Comparison of ENCODE assay signal across 14 mouse cellular contexts in the genomic region with DNA sequence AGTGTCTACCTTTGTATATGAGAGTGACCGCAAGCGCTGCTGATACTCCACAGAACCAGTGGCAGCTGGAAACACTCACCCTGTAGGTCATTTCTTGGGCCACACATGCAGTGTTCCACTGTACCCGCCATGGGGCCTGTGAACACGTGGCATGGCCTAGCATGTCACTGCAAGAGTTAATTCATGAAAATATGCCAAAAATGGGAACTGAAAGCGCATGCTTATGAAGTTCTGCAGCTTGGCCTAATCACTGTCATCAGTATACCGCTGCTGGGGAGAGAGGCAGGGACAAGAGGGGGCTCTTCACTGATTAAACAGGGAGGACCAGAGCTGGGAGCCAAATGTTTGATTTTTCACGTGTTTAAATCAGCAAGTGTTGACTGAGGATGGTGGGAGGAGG.
DNase-seq lines count a peak whose midpoint lies in the region; ATAC-seq and TF ChIP-seq lines count a peak whose summit lies in the region.
"Had no signal": no experiment of that assay in that cellular context is flagged by ENCODE, and none has a peak within 500 bp of the region (broad histone marks: within the 10 kb centered on the region; RNA-seq: fewer than 3 reads in every experiment).

No protein-coding gene starts in this region.

- H3K4me1 ChIP-seq in heart, embryonic 15.5 days (replicated peaks) = peaks cover 46% of the 10 kb centered on the region
- peaks cover 14% of the 10 kb centered on the region; the same call in 1 of the 2 replicates for H3K4me1 ChIP-seq in lung, postnatal 0 days (ENCODE audit: insufficient read depth, low read depth, low read length)
- H3K4me1 ChIP-seq in forebrain, postnatal 0 days (ENCODE audit: insufficient read depth) = 0 out of 2 replicates have a peak, but pooled peaks cover 5% of the 10 kb centered on the region

- 66% methylated on average over 7 of the region's 7 CpGs for WGBS in heart, embryonic 15.5 days
- 39% methylated on average over 7 of the region's 7 CpGs for WGBS in lung, postnatal 0 days
- WGBS in forebrain, postnatal 0 days = 61% methylated on average over 7 of the region's 7 CpGs

- intact Hi-C loops in heart, postnatal 25 days (cut with DNase I) = no loop called here

- H3K9me3 ChIP-seq in heart, embryonic 15.5 days (replicated peaks) = no peaks in the 10 kb centered on the region
- no peaks in the 10 kb centered on the region for H3K9me3 ChIP-seq in lung, postnatal 0 days (ENCODE audit: low read length)
- H3K9me3 ChIP-seq in forebrain, postnatal 0 days (ENCODE audit: low read length) = no peaks in the 10 kb centered on the region

- H3K4me3 ChIP-seq in heart, embryonic 15.5 days = no peak overlapping the region
- H3K4me3 ChIP-seq in lung, postnatal 0 days (ENCODE audit: low read depth, low read length) = no peak overlapping the region
- H3K4me3 ChIP-seq in forebrain, postnatal 0 days (ENCODE audit: low read depth, low read length) = no peak overlapping the region

- no peaks in the 10 kb centered on the region for H3K36me3 ChIP-seq in heart, embryonic 15.5 days
- no peaks in the 10 kb centered on the region for H3K36me3 ChIP-seq in lung, postnatal 0 days (ENCODE audit: insufficient read depth, low read length)
- no peaks in the 10 kb centered on the region for H3K36me3 ChIP-seq in forebrain, postnatal 0 days (ENCODE audit: insufficient read depth)
- no peaks in the 10 kb centered on the region for H3K36me3 ChIP-seq in splenic B cell, adult 2 months (ENCODE audit: control insufficient read depth, insufficient read depth, low read length, poor library complexity, severe bottlenecking)

- no peak for DNase-seq in heart, postnatal 25 days (ENCODE audit: low spot score)
- DNase-seq in lung, postnatal 0 days (ENCODE audit: low spot score) = peak; percentile 65
- DNase-seq in lung, adult 18-20 months = no peak
- no peak for DNase-seq in forebrain, postnatal 0 days
- DNase-seq in splenic B cell, adult 2 months (ENCODE audit: low read depth, low spot score) = peak; percentile 86
- DNase-seq in neural tube, embryonic 10.5 days (ENCODE audit: extremely low spot score, low spot score) = no peak
- DNase-seq: adrenal gland, postnatal 25 days; cerebellum, adult 8-10 months; kidney, adult 9 months; liver; thymus, postnatal 36 days had no signal

- no peaks in the 10 kb centered on the region for H3K27me3 ChIP-seq in heart, embryonic 15.5 days
- H3K27me3 ChIP-seq in lung, postnatal 0 days (replicated peaks; ENCODE audit: insufficient read depth, low read length) = no peaks in the 10 kb centered on the region
- no peaks in the 10 kb centered on the region for H3K27me3 ChIP-seq in forebrain, postnatal 0 days (ENCODE audit: insufficient read depth, low read length)
- no peaks in the 10 kb centered on the region for H3K27me3 ChIP-seq in splenic B cell, adult 2 months (ENCODE audit: control insufficient read depth, insufficient read depth, low read length, poor library complexity, severe bottlenecking)
- H3K27me3 ChIP-seq: Patski had no signal

- no peak for TF ChIP-seq CTCF in lung, postnatal 0 days (IDR thresholded peaks at IDR 0.05)
- no peak for TF ChIP-seq CTCF in forebrain, postnatal 0 days (IDR thresholded peaks at IDR 0.05; ENCODE audit: low read depth)

- no peak overlapping the region for H3K4me2 ChIP-seq in heart, embryonic 15.5 days
- H3K4me2 ChIP-seq in lung, postnatal 0 days (replicated peaks; ENCODE audit: low read depth, low read length) = no peak overlapping the region
- no peak overlapping the region for H3K4me2 ChIP-seq in forebrain, postnatal 0 days (ENCODE audit: low read depth)

- no peak for TF ChIP-seq EP300 in lung, postnatal 0 days (IDR thresholded peaks at IDR 0.05)

- H3K9ac ChIP-seq in heart, embryonic 15.5 days = no peak overlapping the region
- no peak overlapping the region for H3K9ac ChIP-seq in lung, postnatal 0 days (replicated peaks; ENCODE audit: low read depth)
- H3K9ac ChIP-seq in forebrain, postnatal 0 days = no peak overlapping the region

- peak overlapping the region; percentile 85; the same call in 1 of the 2 replicates for H3K27ac ChIP-seq in heart, embryonic 15.5 days
- H3K27ac ChIP-seq in lung, postnatal 0 days (ENCODE audit: low read length) = no peak overlapping the region
- no peak overlapping the region for H3K27ac ChIP-seq in forebrain, postnatal 0 days (ENCODE audit: low read depth, low read length)

- no peak for ATAC-seq in heart, embryonic 15.5 days (replicated peaks; ENCODE audit: insufficient number of reproducible peaks, insufficient read depth, low FRiP score, low read depth)
- ATAC-seq in lung, postnatal 0 days = peak; percentile 65
- peak; percentile 40; the same call in 1 of the 2 replicates for ATAC-seq in forebrain, postnatal 0 days
- no peak for ATAC-seq in activated CD4-positive, CD25-positive, alpha-beta regulatory T cell, adult 4 months
- ATAC-seq: Patski had no signal

Comparison
In these comparisons a context has a peak if more than half of its experiments do, and no peak if none do; other contexts are left out.
1. DNase-seq: peak in lung, postnatal 0 days (single experiment) and splenic B cell, adult 2 months (single experiment); none in heart, postnatal 25 days (single experiment), lung, adult 18-20 months (0 of 2), forebrain, postnatal 0 days (single experiment) and neural tube, embryonic 10.5 days (single experiment).
2. ATAC-seq: peak in lung, postnatal 0 days (single experiment) and forebrain, postnatal 0 days (single experiment); none in heart, embryonic 15.5 days (single experiment) and activated CD4-positive, CD25-positive, alpha-beta regulatory T cell, adult 4 months (single experiment).